Mouse (Mus musculus) small intestine, adult 2 months (tissue): ENCODE data around the gene Dusp5.
"Not testable (repeated sequence)": the region's sequence is repeated elsewhere in the genome, so short reads cannot be mapped to it uniquely, and the experiment has no call there.

Source experiments
- CTCF ChIP-seq: fragments of 200-500 bp; IDR thresholded peaks from 2 replicates; pipeline ENCODE4 v1.5.1; 2012; ENCODE audit warnings: low read depth, mild to moderate bottlenecking, control low read depth, inconsistent platforms, low read length, moderate library complexity, mixed read lengths; ENCODE audit not compliant: insufficient replicate concordance, insufficient read length; ENCODE audit errors: extremely low read depth
- POLR2A ChIP-seq: fragments of 200-500 bp; IDR thresholded peaks from 2 replicates; pipeline ENCODE4 v1.6.1; 2012; ENCODE audit warnings: low read depth, mild to moderate bottlenecking, control low read depth, inconsistent platforms, low read length, moderate library complexity

- not testable (repeated sequence) for TF ChIP-seq CTCF, POLR2A
These were observed 60.1 kb downstream of the Dusp5 start, which contains the start of gene Nutf2-ps1 for GRCm38 (mm10) chr19:53588968-53589367.
